Mouse (Mus musculus) MN1 (cell line): ENCODE data around the gene Tbx1.

ENCODE experiments used
- DNase-seq: peaks from one replicate; pipeline ENCODE4 v3.0.0-alpha.2; 2016; ENCODE audit warnings: low spot score

The Tbx1 gene

GRCm38 (mm10) chr16:18587847-18588737 lies 2.4 kb downstream of the Tbx1 start:
- peak; percentile 52 for DNase-seq

GRCm38 (mm10) chr16:18586906-18587546 lies 3.4 kb downstream of the Tbx1 start:
- DNase-seq, result no peak

DNA sequence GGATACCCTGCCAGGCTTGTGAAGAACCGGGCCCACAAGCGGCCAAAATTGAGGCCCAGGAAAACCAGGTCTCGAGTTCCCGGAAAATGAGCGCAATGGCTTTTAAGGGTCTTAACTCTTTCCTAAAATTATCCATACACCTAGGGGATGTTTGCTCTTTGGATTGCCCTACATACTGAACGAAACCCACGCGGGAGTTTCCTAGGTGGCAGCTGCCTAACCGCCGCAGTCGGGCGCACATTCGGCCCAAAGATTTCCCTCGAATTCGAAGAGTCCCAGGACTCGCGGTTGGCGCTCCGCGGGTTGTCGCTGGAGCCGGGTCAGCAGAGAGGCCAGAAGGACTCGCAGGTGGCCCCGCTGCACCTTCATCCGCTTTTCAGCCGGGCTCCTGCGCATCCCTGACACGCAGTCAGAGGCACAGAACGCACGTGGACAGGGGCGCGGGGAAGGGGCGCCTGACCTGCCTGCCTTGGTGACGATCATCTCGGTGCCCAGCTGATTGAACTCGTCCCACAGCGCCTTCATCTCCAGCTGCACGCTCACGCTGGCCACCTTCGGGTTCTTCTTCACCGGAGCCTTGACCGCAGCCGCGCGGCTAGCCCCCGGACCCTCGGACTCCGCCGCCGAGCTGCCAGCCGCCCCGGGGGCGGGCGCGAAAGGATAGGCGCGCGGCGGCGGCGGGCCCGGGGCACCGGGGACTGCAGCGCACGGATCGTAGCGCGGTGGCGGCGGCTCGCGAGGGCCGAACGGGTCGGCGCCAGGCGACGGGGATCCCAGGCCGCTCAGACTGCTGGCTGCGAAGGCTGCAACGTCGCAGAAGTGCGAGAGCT lies 4.2 kb downstream of the Tbx1 start:
- DNase-seq, result no peak

- peak; percentile 47 for DNase-seq
Measured at GRCm38 (mm10) chr16:18585676-18586075, 4.8 kb downstream of the Tbx1 start.

GRCm38 (mm10) chr16:18584901-18585510 lies 5.5 kb downstream of the Tbx1 start:
- no peak for DNase-seq

- DNase-seq, result no peak
Measured at GRCm38 (mm10) chr16:18583673-18584357, 6.7 kb downstream of the Tbx1 start.

- no peak for DNase-seq
Measured at GRCm38 (mm10) chr16:18583169-18583568, 7.3 kb downstream of the Tbx1 start.

- no peak for DNase-seq
Measured at GRCm38 (mm10) chr16:18582426-18583148, 7.9 kb downstream of the Tbx1 start.

- DNase-seq, result no peak
Measured at GRCm38 (mm10) chr16:18581623-18582205, 8.8 kb downstream of the Tbx1 start.

- no peak for DNase-seq
Measured at GRCm38 (mm10) chr16:18581050-18581622, 9.3 kb downstream of the Tbx1 start.

DNA sequence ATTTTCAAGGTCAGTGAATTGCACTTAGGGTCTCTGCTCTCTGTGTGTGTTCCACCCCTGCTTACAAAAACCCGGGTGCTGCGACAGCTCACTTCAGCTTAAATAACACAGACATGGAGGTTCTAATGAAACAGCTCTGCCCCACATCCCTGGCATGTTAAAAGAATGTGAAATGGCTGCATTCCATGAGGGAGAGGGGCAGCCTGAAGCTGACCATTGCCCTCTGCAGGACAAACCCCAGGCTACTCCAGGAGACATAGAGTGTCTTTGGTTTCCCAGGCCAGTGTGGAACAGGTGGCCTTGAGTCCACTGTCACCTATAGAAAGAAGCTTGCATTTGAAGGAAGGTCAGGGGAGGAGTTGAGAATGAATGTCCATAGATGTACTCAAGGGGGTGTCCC lies 10.1 kb downstream of the Tbx1 start:
- no peak for DNase-seq

GRCm38 (mm10) chr16:18577599-18578160 lies 12.8 kb downstream of the Tbx1 start:
- no peak for DNase-seq

DNA sequence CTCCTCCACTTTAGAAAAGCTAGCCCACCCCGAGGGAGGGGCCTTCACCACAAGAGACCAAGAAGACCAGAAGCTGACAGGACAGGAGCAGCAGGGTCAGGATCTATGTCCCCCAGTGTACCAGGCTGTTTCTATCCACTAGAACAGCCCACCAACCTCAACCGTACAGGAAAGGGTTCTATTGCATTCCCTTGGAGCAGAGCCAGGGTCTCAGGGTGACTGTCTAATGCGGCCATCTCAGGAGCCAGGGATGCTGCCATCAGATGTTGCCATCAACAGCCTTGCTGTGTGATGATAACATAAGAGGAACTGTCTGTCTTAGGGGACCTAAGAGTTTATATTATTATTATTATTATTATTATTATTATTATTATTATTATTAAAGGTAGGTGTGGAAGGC lies 13.4 kb downstream of the Tbx1 start:
- no peak for DNase-seq

- no peak for DNase-seq
Measured at GRCm38 (mm10) chr16:18574196-18574595, 16.3 kb downstream of the Tbx1 start.

GRCm38 (mm10) chr16:18568599-18568998 lies 21.9 kb downstream of the Tbx1 start:
- DNase-seq, result no peak

- DNase-seq, result no peak
Measured at GRCm38 (mm10) chr16:18564472-18564871, 26.0 kb downstream of the Tbx1 start.

DNA sequence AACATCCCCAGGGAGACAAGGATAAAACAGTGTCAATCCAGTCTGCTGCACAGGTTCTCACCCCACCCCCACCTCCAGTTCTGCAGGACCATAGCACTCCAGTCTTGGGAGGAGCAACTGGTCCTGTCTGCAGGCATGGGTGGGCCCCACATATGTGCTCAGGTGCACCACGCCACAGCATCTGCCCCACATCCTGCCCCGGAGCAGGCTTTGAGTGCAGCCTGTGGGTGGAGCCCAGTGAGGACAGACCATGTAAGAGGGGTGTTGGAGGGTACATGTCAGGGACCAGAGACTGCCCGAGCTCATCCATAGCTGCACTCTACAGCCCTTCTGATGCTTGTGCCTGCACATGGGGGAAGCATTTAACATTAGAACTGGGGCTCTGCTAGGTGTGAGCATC lies 34.0 kb downstream of the Tbx1 start:
- no peak for DNase-seq

GRCm38 (mm10) chr16:18555235-18555935 lies 35.1 kb downstream of the Tbx1 start:
- no peak for DNase-seq

DNA sequence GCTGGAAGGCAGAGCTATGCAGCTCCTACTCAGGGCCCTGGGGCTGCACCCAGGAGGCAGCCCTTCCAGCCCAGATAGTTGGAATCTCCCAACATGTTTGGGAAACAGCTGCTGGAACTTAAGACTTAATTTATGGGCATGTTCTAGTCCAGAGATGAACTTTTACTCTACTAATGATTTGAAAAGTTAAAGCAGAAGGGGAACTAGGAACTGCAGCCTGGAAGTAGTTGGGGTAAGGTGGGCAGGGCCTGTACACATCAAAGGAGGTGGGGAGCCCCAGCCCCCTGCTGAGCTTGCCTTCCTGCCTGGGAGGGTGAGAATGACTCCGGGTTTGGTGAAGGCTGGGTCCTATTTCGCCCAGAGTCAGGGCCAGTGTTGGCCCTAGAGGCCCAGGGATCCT lies 35.8 kb downstream of the Tbx1 start:
- DNase-seq, result no peak
